Mouse (Mus musculus) midbrain, embryonic 16.5 days (tissue): Measurements from ENCODE around the gene Me1. TPM values are rescaled to one million over a fixed set of nuclear protein-coding genes. Genes with fewer than 3 reads are reported as not detected.
A peak's percentile ranks its signal among the peaks of the same experiment; 100 is the strongest.

Experiments
- ATAC-seq: fragments of 200-750 bp; cut with Nextera tagmentation; 2 replicates; pipeline ENCODE4 v1.8.0; 2017; ENCODE audit warnings: moderate TSS enrichment
- H3K27ac ChIP-seq: fragments of 300-500 bp; sonication (generic); 2 replicates; pipeline ENCODE4 v1.5.1; 2014; ENCODE audit warnings: mild to moderate bottlenecking, low read length, mixed read lengths
- H3K27me3 ChIP-seq: fragments of 300-500 bp; sonication (generic); 2 replicates; pipeline ENCODE4 v1.6.1; 2014; ENCODE audit warnings: low read depth, low read length, mixed read lengths; ENCODE audit not compliant: control insufficient read depth, insufficient read depth
- H3K36me3 ChIP-seq: fragments of 300-500 bp; sonication (generic); 2 replicates; pipeline ENCODE4 v1.6.1; 2014; ENCODE audit warnings: mild to moderate bottlenecking, low read length, moderate library complexity, mixed read lengths; ENCODE audit not compliant: control insufficient read depth, insufficient read depth
- H3K4me1 ChIP-seq: fragments of 300-500 bp; sonication (generic); 2 replicates; pipeline ENCODE4 v1.6.1; 2014; ENCODE audit warnings: mild to moderate bottlenecking, low read length, mixed read lengths; ENCODE audit not compliant: control insufficient read depth, insufficient read depth
- H3K4me2 ChIP-seq: fragments of 300-500 bp; sonication (generic); 2 replicates; pipeline ENCODE4 v1.6.1; 2014; ENCODE audit warnings: mild to moderate bottlenecking, low read length, mixed read lengths
- H3K4me3 ChIP-seq: fragments of 300-500 bp; sonication (generic); 2 replicates; pipeline ENCODE4 v1.5.1; 2014; ENCODE audit warnings: low read depth, mild to moderate bottlenecking, low read length, moderate library complexity, mixed read lengths
- H3K9ac ChIP-seq: fragments of 300-500 bp; sonication (generic); 2 replicates; pipeline ENCODE4 v1.6.1; 2014; ENCODE audit warnings: low read depth, low read length, mixed read lengths
- H3K9me3 ChIP-seq: fragments of 300-500 bp; sonication (generic); replicated peaks from 2 replicates; pipeline ENCODE4 v1.6.1; 2014; ENCODE audit warnings: mild to moderate bottlenecking, low read length, mixed read lengths; ENCODE audit not compliant: control insufficient read depth, poor library complexity, severe bottlenecking
- WGBS: fragments of 180-500 bp; shearing (Covaris S2); extraction: QIAGEN DNeasy Blood & Tissue Kit; methylation state at CpG from one replicate; pipeline ENCODE4 v1.1.7; 2014; 5-methylcytosine and 5-hydroxymethylcytosine counted together
- polyA plus RNA-seq: library from polyadenylated mRNA; unstranded; fragments of >200 nt; fragmentation: Nextera tagmentation; extraction: Ambion mirVana; gene quantifications from 2 replicates; pipeline ENCODE4 v1.2.1, GENCODE M21; 2015

The Me1 gene
- polyA plus RNA-seq, 1 experiment from 2014 or later, result 51.5 TPM

- ATAC-seq, result no peak
- no peak overlapping the region for H3K27ac ChIP-seq
- 80% methylated on average over 5 of the region's 5 CpGs for WGBS
- H3K9me3 ChIP-seq, result no peaks in the 10 kb centered on the region; the same call in 1 of the 2 replicates
- no peaks in the 10 kb centered on the region for H3K27me3 ChIP-seq
- H3K4me2 ChIP-seq, result no peak overlapping the region
- no peaks in the 10 kb centered on the region for H3K4me1 ChIP-seq
- H3K36me3 ChIP-seq, result no peaks in the 10 kb centered on the region
- no peak overlapping the region for H3K4me3 ChIP-seq
- H3K9ac ChIP-seq, result no peak overlapping the region
Measured at GRCm38 (mm10) chr9:86630352-86630931, 65.3 kb downstream of the Me1 start.

- Histone ChIP-seq H3K9me3 (no peaks in the 10 kb centered on the region; the same call in 1 of the 2 replicates), H3K36me3 (no peaks in the 10 kb centered on the region), H3K4me2 (no peak overlapping the region), H3K27ac (no peak overlapping the region), H3K4me3 (no peak overlapping the region), H3K9ac (no peak overlapping the region), H3K4me1 (no peaks in the 10 kb centered on the region), H3K27me3 (no peaks in the 10 kb centered on the region)
- no peak for ATAC-seq
- WGBS, result 75% methylated on average over 6 of the region's 6 CpGs
Measured at GRCm38 (mm10) chr9:86629379-86629778, 66.4 kb downstream of the Me1 start.

GRCm38 (mm10) chr9:86627745-86628496 lies 67.8 kb downstream of the Me1 start:
- Histone ChIP-seq H3K4me2 (no peak overlapping the region), H3K27ac (no peak overlapping the region), H3K9me3 (no peaks in the 10 kb centered on the region), H3K36me3 (no peaks in the 10 kb centered on the region), H3K27me3 (no peaks in the 10 kb centered on the region), H3K4me3 (no peak overlapping the region), H3K4me1 (no peaks in the 10 kb centered on the region), H3K9ac (no peak overlapping the region)
- no peak for ATAC-seq
- WGBS, result 83% methylated on average over 10 of the region's 10 CpGs

GRCm38 (mm10) chr9:86626906-86627305 lies 68.8 kb downstream of the Me1 start:
- Histone ChIP-seq H3K27ac (no peak overlapping the region), H3K4me1 (no peaks in the 10 kb centered on the region), H3K27me3 (no peaks in the 10 kb centered on the region), H3K9me3 (no peaks in the 10 kb centered on the region), H3K4me3 (no peak overlapping the region), H3K4me2 (no peak overlapping the region), H3K36me3 (no peaks in the 10 kb centered on the region), H3K9ac (no peak overlapping the region)
- ATAC-seq, result 0 out of 2 replicates have a peak, but pooled peaks have one; percentile 8
- WGBS, result 52% methylated on average over 3 of the region's 3 CpGs

- H3K36me3 ChIP-seq, result no peaks in the 10 kb centered on the region
- no peak for ATAC-seq
- WGBS, result 93% methylated on average over 6 of the region's 6 CpGs
Measured at GRCm38 (mm10) chr9:86624781-86625180, 71.0 kb downstream of the Me1 start.

GRCm38 (mm10) chr9:86624039-86624438 lies 71.7 kb downstream of the Me1 start:
- no peak overlapping the region for H3K9ac ChIP-seq
- no peaks in the 10 kb centered on the region for H3K27me3 ChIP-seq
- H3K4me3 ChIP-seq, result no peak overlapping the region
- no peak for ATAC-seq
- 76% methylated on average over 12 of the region's 12 CpGs for WGBS
- H3K27ac ChIP-seq, result no peak overlapping the region
- no peaks in the 10 kb centered on the region for H3K36me3 ChIP-seq
- H3K9me3 ChIP-seq, result no peaks in the 10 kb centered on the region
- H3K4me1 ChIP-seq, result no peaks in the 10 kb centered on the region
- no peak overlapping the region for H3K4me2 ChIP-seq

More at GRCm38 (mm10) chr9:86624781-86625180, 71.0 kb downstream of the Me1 start:
- H3K4me2 ChIP-seq, result no peak overlapping the region
- no peak overlapping the region for H3K4me3 ChIP-seq
- no peak overlapping the region for H3K27ac ChIP-seq
- no peaks in the 10 kb centered on the region for H3K4me1 ChIP-seq
- no peaks in the 10 kb centered on the region for H3K27me3 ChIP-seq
- H3K9ac ChIP-seq, result no peak overlapping the region
- no peaks in the 10 kb centered on the region for H3K9me3 ChIP-seq

- no peak overlapping the region for H3K27ac ChIP-seq
- no peaks in the 10 kb centered on the region for H3K27me3 ChIP-seq
- no peaks in the 10 kb centered on the region for H3K9me3 ChIP-seq
- WGBS, result 27% methylated on average over 2 of the region's 2 CpGs
- H3K4me1 ChIP-seq, result no peaks in the 10 kb centered on the region
- peak; percentile 61 for ATAC-seq
- H3K4me3 ChIP-seq, result no peak overlapping the region
- no peak overlapping the region for H3K9ac ChIP-seq
- no peak overlapping the region for H3K4me2 ChIP-seq
- H3K36me3 ChIP-seq, result no peaks in the 10 kb centered on the region
Measured at GRCm38 (mm10) chr9:86622062-86622461, 73.7 kb downstream of the Me1 start.

- H3K4me1 ChIP-seq, result no peaks in the 10 kb centered on the region
- peak; percentile 25; the same call in 1 of the 2 replicates for ATAC-seq
- 61% methylated on average over 10 of the region's 10 CpGs for WGBS
Measured at GRCm38 (mm10) chr9:86619341-86620139, 76.2 kb downstream of the Me1 start.

More at GRCm38 (mm10) chr9:86619341-86620139, 76.2 kb downstream of the Me1 start:
- H3K9me3 ChIP-seq, result no peaks in the 10 kb centered on the region
- H3K9ac ChIP-seq, result no peak overlapping the region
- H3K27me3 ChIP-seq, result no peaks in the 10 kb centered on the region
- no peaks in the 10 kb centered on the region for H3K36me3 ChIP-seq
- no peak overlapping the region for H3K27ac ChIP-seq
- no peak overlapping the region for H3K4me3 ChIP-seq
- H3K4me2 ChIP-seq, result no peak overlapping the region
